Mouse (Mus musculus): ENCODE results near the gene Ube2t. TPM values are rescaled to one million over a fixed set of nuclear protein-coding genes. Genes with fewer than 3 reads are reported as not detected.

Gene Ube2t
- polyA plus RNA-seq, 1 experiment from 2014 or later: 25.3 TPM

DNA sequence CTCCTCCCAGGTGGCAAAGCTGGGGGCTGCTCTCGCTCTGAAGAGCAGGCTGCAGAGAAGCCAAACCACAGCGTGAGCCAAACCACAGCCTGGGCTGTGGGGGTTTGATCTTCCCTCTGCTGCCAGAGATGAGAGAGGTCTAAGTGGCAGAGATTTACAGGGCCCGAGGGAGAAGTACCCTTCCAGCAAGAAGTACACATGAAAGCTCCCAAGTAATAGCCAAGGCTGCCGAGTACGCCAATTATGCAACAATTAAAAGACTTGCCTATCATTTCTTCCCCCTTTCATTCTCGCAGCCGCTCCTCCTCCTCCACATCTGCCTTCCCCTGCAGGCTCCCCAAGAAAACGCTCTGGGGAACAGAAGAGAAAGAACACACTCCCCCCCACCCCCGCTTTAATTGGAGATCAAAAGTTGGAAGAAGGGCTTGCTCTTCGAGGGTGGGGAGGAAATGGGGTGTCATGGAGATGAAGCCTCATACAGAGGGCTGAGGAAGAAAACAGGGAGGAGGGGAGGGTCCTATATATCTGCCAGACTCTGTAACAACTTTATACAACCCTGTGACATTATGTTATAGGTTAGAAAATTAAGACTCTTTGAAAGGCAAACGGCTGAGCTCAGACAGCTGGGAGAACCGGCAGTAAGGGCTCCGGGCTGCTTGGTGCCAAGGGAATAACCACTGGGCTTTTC, 56.9 kb downstream of the Ube2t start:
- 0 out of 2 replicates have a peak, but pooled peaks have one; percentile 27 for ATAC-seq (ENCODE audit: insufficient number of reproducible peaks, low FRiP score, low TSS enrichment, low read depth)
- Histone ChIP-seq H3K4me1 (peaks cover 71% of the 10 kb centered on the region), H3K9ac (no peak overlapping the region), H3K4me2 (peak overlapping the region; percentile 14; the same call in 1 of the 2 replicates), H3K27ac (peak overlapping the region; percentile 11), H3K27me3 (peaks cover 15% of the 10 kb centered on the region; the same call in 1 of the 2 replicates), H3K4me3 (no peak overlapping the region), H3K36me3 (no peaks in the 10 kb centered on the region), H3K9me3 (no peaks in the 10 kb centered on the region)
- WGBS: 7% methylated on average over 13 of the region's 13 CpGs

- Histone ChIP-seq H3K4me2 (no peak overlapping the region), H3K9ac (no peak overlapping the region), H3K4me1 (peaks cover 71% of the 10 kb centered on the region), H3K27me3 (peaks cover 11% of the 10 kb centered on the region; the same call in 1 of the 2 replicates), H3K36me3 (no peaks in the 10 kb centered on the region), H3K9me3 (no peaks in the 10 kb centered on the region), H3K4me3 (no peak overlapping the region), H3K27ac (no peak overlapping the region; the same call in none of the 2 replicates)
- no peak for ATAC-seq (ENCODE audit: insufficient number of reproducible peaks, low FRiP score, low TSS enrichment, low read depth)
- 41% methylated on average over 4 of the region's 4 CpGs for WGBS
These were observed 57.4 kb downstream of the Ube2t start for GRCm38 (mm10) chr1:135019775-135020167.

- Histone ChIP-seq H3K9me3 (no peaks in the 10 kb centered on the region), H3K9ac (no peak overlapping the region), H3K36me3 (no peaks in the 10 kb centered on the region), H3K4me2 (no peak overlapping the region), H3K4me1 (peaks cover 65% of the 10 kb centered on the region), H3K4me3 (no peak overlapping the region), H3K27ac (no peak overlapping the region; the same call in 1 of the 2 replicates), H3K27me3 (peaks cover 11% of the 10 kb centered on the region; the same call in 1 of the 2 replicates)
- WGBS: 55% methylated on average over 5 of the region's 5 CpGs
- ATAC-seq (ENCODE audit: insufficient number of reproducible peaks, low FRiP score, low TSS enrichment, low read depth): no peak
These were observed 58.0 kb downstream of the Ube2t start for GRCm38 (mm10) chr1:135020281-135020940.

DNA sequence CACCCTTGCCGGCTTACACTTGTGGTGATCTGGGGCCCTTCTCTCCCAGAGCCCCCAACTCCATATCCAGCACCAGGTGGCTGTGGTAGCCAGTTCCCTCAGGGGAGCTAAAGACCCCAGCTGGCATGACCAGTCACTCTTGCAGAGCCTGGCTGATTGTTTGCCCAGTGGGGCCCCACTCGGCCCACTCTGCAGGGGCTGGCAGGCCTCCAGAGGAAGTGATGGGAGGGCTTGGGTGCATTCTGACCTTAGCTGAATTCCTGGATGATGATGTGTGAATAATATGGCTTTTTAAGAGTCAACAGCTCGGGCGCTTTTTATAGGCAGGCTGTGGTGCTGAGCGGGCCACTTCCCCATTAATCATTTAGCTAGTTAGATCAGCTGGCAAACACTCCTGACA, 58.6 kb downstream of the Ube2t start:
- 0 out of 2 replicates have a peak overlapping the region, but pooled peaks have one; percentile 33 for H3K27ac ChIP-seq
- ATAC-seq (ENCODE audit: insufficient number of reproducible peaks, low FRiP score, low TSS enrichment, low read depth): peak; percentile 35; the same call in 1 of the 2 replicates
- no peak overlapping the region for H3K4me2 ChIP-seq
- peaks cover 13% of the 10 kb centered on the region; the same call in 1 of the 2 replicates for H3K27me3 ChIP-seq
- no peaks in the 10 kb centered on the region for H3K9me3 ChIP-seq
- peaks cover 60% of the 10 kb centered on the region for H3K4me1 ChIP-seq
- H3K36me3 ChIP-seq: no peaks in the 10 kb centered on the region
- WGBS: 14% methylated on average over 5 of the region's 5 CpGs
- H3K4me3 ChIP-seq: no peak overlapping the region
- H3K9ac ChIP-seq: no peak overlapping the region

DNA sequence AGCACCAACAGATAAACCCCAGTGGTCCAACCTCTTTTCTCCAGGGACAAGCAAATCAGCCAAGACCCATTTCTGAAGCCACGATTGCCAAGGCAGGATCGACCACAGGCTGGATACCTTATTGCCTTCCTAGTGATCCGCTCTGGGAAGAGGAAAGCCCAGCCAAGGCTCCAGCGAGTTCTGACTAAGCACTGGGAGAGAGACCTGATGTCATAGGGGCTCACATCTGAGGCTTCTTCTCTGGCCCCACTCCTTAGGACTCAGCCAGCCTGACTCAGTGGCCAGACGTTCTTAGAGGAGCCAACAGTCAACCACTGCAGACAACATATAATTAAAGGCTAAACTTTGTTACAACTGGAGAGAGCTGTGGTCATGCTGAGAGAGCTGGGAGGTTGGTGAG, 59.6 kb downstream of the Ube2t start:
- WGBS: 63% methylated on average over 5 of the region's 5 CpGs
- Histone ChIP-seq H3K27me3 (peaks cover 12% of the 10 kb centered on the region; the same call in 1 of the 2 replicates), H3K4me1 (peaks cover 53% of the 10 kb centered on the region), H3K27ac (no peak overlapping the region), H3K4me3 (no peak overlapping the region), H3K9me3 (no peaks in the 10 kb centered on the region), H3K36me3 (no peaks in the 10 kb centered on the region), H3K9ac (no peak overlapping the region), H3K4me2 (no peak overlapping the region)
- ATAC-seq (ENCODE audit: insufficient number of reproducible peaks, low FRiP score, low TSS enrichment, low read depth): no peak

DNA sequence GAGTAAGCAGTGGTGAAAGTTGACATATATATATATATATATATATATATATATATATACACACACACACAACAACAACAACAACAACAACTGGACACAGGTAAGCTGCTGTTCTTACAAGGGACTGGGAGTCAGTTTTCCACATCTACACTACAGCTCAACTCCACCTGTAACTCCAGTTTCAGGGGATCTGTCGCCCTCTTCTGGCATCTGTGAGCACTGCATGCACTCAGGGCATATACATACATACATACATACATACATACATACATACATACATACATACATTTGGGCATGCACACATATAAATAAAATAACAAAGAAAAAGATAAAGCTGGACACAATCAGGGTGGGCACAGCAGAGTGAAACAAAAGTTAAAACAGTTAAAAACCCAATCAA, 61.2 kb downstream of the Ube2t start:
- WGBS: 75% methylated on average over 1 of the region's 1 CpGs
- ATAC-seq (ENCODE audit: insufficient number of reproducible peaks, low FRiP score, low TSS enrichment, low read depth): no peak
- Histone ChIP-seq H3K27me3 (peaks cover 10% of the 10 kb centered on the region; the same call in 1 of the 2 replicates), H3K4me2 (no peak overlapping the region), H3K4me3 (no peak overlapping the region), H3K4me1 (peaks cover 39% of the 10 kb centered on the region), H3K9ac (no peak overlapping the region), H3K9me3 (no peaks in the 10 kb centered on the region), H3K27ac (no peak overlapping the region), H3K36me3 (no peaks in the 10 kb centered on the region)

Other genes with a start within 250 kb of the Ube2t start
- 7.7 and 8.9 TPM in 2 replicates for gene Ppp1r12b, start 6.6 kb upstream of the Ube2t start, polyA plus RNA-seq (2015; fragmentation: Nextera tagmentation; extraction: Ambion mirVana)
- 7.8 and 9.3 TPM in 2 replicates for gene Lgr6, start 142.7 kb downstream of the Ube2t start, polyA plus RNA-seq (2015; fragmentation: Nextera tagmentation; extraction: Ambion mirVana)
- 4.3 and 4.5 TPM in 2 replicates for gene Ptpn7, start 170.1 kb downstream of the Ube2t start, polyA plus RNA-seq (2015; fragmentation: Nextera tagmentation; extraction: Ambion mirVana)
- gene Arl8a, start 184.3 kb downstream of the Ube2t start, polyA plus RNA-seq (2015; fragmentation: Nextera tagmentation; extraction: Ambion mirVana): 59.2 and 59.8 TPM in 2 replicates
- 0.15 TPM in 1 of 2 replicates, not detected in the other for gene Gpr37l1, start 205.1 kb downstream of the Ube2t start, polyA plus RNA-seq (2015; fragmentation: Nextera tagmentation; extraction: Ambion mirVana)